Mouse (Mus musculus) liver, embryonic 12.5 days (tissue): ENCODE measurements around the gene Acox1. TPM values are rescaled to one million over a fixed set of nuclear protein-coding genes. Genes with fewer than 3 reads are reported as not detected.

ENCODE experiments used
- ATAC-seq: fragments of 200-750 bp; cut with Nextera tagmentation; 2 replicates; pipeline ENCODE4 v1.8.0; 2017; ENCODE audit warnings: moderate number of reproducible peaks, mild to moderate bottlenecking, moderate library complexity
- H3K27ac ChIP-seq: fragments of 300-500 bp; sonication (generic); 2 replicates; pipeline ENCODE4 v1.5.1; 2016; ENCODE audit warnings: mild to moderate bottlenecking
- H3K27me3 ChIP-seq: fragments of 300-500 bp; sonication (generic); replicated peaks from 2 replicates; pipeline ENCODE4 v1.6.1; 2016; ENCODE audit warnings: mild to moderate bottlenecking, moderate library complexity
- H3K36me3 ChIP-seq: fragments of 300-500 bp; sonication (generic); 2 replicates; pipeline ENCODE4 v1.6.1; 2016; ENCODE audit warnings: mild to moderate bottlenecking, moderate library complexity
- H3K4me1 ChIP-seq: fragments of 300-500 bp; sonication (generic); 2 replicates; pipeline ENCODE4 v1.6.1; 2016
- H3K4me2 ChIP-seq: fragments of 300-500 bp; sonication (generic); 2 replicates; pipeline ENCODE4 v1.6.1; 2016; ENCODE audit warnings: mild to moderate bottlenecking, moderate library complexity
- H3K4me3 ChIP-seq: fragments of 300-500 bp; sonication (generic); 2 replicates; pipeline ENCODE4 v1.5.1; 2016; ENCODE audit warnings: mild to moderate bottlenecking, moderate library complexity
- H3K9ac ChIP-seq: fragments of 300-500 bp; sonication (generic); 2 replicates; pipeline ENCODE4 v1.6.1; 2016; ENCODE audit warnings: mild to moderate bottlenecking, moderate library complexity
- H3K9me3 ChIP-seq: fragments of 300-500 bp; sonication (generic); replicated peaks from 2 replicates; pipeline ENCODE4 v1.6.1; 2016; ENCODE audit warnings: mild to moderate bottlenecking, moderate library complexity
- WGBS: fragments of 180-500 bp; shearing (Covaris S2); methylation state at CpG from one replicate; pipeline ENCODE4 v1.1.7; 2016; ENCODE audit not compliant: insufficient replicate concordance; 5-methylcytosine and 5-hydroxymethylcytosine counted together
- polyA plus RNA-seq: library from polyadenylated mRNA; unstranded; fragments of >200 nt; fragmentation: Nextera tagmentation; extraction: Ambion mirVana; gene quantifications from 2 replicates; pipeline ENCODE4 v1.2.1, GENCODE M21; 2016

Gene Acox1
- polyA plus RNA-seq, 1 experiment from 2014 or later = 15.3 TPM

GRCm38 (mm10) chr11:116161312-116161711 lies 37.5 kb downstream of the Acox1 start:
- H3K36me3 ChIP-seq = peaks cover 49% of the 10 kb centered on the region
- H3K4me1 ChIP-seq = peaks cover 22% of the 10 kb centered on the region
- ATAC-seq = no peak
- no peak overlapping the region for H3K9ac ChIP-seq
- no peaks in the 10 kb centered on the region for H3K9me3 ChIP-seq
- H3K4me3 ChIP-seq = no peak overlapping the region
- H3K27me3 ChIP-seq = no peaks in the 10 kb centered on the region
- H3K27ac ChIP-seq = no peak overlapping the region
- no peak overlapping the region for H3K4me2 ChIP-seq
- 72% methylated on average over 12 of the region's 12 CpGs for WGBS

DNA sequence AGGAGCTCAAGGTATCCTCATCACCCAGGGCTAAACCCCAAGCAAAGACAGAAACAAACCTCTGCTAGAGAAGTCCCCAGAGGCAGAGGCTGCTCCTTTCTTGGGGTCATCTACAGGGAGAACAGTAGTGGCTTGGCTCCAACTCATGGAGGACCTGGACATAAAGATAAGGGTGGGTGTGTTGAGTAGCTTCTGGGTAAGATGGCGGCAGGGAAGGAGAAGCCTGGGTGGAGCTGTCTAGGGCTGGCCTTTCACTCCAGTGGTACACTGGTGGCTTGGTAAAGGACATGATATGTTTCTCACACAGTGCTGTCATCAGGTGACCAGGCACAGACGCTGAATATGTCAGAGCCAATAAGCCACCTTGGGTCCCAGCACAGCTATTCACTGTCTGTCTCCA lies 47.9 kb downstream of the Acox1 start:
- H3K27ac ChIP-seq = peak overlapping the region; percentile 86
- no peak overlapping the region for H3K4me3 ChIP-seq
- H3K9me3 ChIP-seq = no peaks in the 10 kb centered on the region
- H3K9ac ChIP-seq = peak overlapping the region; percentile 27; the same call in 1 of the 2 replicates
- 59% methylated on average over 2 of the region's 2 CpGs for WGBS
- no peaks in the 10 kb centered on the region for H3K27me3 ChIP-seq
- H3K36me3 ChIP-seq = peaks cover 100% of the 10 kb centered on the region
- peaks cover 24% of the 10 kb centered on the region for H3K4me1 ChIP-seq
- peak; percentile 93 for ATAC-seq
- peak overlapping the region; percentile 36 for H3K4me2 ChIP-seq

DNA sequence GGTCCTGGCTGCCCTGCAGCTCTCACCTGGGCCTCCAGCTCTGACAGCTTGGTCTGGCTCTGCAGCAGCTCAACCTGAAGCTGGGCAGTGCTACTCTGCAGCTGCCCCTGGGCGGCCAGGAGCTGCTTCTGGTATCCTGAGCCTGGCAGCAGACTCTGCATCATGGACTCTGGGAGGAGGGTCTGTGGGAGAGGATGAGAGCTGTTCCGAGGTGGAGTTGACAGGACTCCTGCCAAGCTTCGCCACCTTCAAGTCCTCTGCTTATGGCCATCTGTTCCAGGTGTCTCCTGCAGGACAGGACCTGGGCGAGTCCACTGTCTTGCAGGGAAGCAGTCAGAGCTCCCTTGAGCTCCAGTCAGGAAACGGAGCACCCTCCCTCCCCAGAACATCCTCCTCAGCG lies 49.5 kb downstream of the Acox1 start:
- no peaks in the 10 kb centered on the region for H3K9me3 ChIP-seq
- no peak overlapping the region for H3K4me2 ChIP-seq
- H3K27me3 ChIP-seq = no peaks in the 10 kb centered on the region
- H3K9ac ChIP-seq = no peak overlapping the region
- H3K36me3 ChIP-seq = peaks cover 100% of the 10 kb centered on the region
- H3K27ac ChIP-seq = no peak overlapping the region
- 88% methylated on average over 6 of the region's 6 CpGs for WGBS
- H3K4me3 ChIP-seq = no peak overlapping the region
- peaks cover 26% of the 10 kb centered on the region for H3K4me1 ChIP-seq
- no peak for ATAC-seq

DNA sequence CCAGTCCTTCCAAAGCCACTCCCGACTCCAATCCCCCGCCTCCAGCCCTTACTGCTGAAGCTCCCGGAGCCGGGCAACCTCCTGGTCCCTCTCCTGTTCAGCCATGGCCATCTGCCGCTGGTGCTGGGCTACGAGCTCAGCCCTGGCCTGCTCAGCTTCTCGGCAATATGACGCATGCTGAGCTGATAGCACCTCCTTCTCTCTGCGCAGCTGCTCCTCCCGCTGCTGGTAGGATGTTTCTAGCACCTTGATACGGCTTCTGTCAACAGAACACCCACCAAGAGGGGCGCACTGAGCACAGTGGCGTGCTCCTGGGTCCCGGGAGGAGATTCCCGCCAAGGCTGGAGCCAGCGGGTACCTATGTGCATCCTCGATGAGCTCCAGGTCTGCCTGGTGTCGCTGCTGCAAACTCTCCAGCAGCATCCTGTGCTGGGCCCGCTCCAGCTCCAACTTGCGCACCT lies 50.1 kb downstream of the Acox1 start:
- ATAC-seq = no peak
- no peak overlapping the region for H3K27ac ChIP-seq
- no peak overlapping the region for H3K9ac ChIP-seq
- 73% methylated on average over 20 of the region's 20 CpGs for WGBS
- peaks cover 32% of the 10 kb centered on the region for H3K4me1 ChIP-seq
- peaks cover 100% of the 10 kb centered on the region for H3K36me3 ChIP-seq
- H3K4me2 ChIP-seq = no peak overlapping the region
- H3K4me3 ChIP-seq = no peak overlapping the region
- H3K9me3 ChIP-seq = no peaks in the 10 kb centered on the region
- no peaks in the 10 kb centered on the region for H3K27me3 ChIP-seq

DNA sequence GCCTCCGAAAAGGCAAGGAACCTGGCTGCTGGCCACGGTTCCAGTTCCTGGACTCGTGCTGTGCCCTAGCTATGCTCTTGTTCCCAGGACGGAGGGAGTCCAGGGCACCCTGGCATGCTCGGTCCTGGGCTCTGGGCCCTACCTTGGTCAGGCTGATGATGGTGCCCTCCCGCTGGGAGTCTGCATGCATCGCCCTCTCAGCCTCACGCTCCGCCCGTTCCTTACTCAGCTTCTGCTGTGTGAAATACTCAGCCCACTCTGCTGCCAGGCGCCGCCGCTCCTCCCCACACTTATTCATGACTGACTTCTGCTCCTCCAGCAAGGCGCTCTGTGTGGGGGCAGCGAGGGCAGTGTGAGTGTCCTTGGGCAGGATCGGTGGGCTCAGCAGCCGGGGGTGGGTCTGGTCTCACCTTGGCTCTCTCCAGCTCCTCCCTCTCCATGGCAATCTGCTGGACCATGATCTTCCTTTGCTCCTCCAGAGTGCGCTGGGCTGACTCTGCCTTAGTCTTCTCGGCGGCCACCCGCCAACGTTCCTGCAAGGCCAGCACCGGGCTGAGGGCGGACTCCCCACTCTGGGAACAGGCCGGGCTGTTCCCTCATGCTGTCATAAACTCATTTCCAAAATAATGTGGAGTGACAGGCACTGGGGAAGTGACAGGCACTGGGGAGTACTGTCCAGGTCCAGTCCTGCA lies 52.4 kb downstream of the Acox1 start:
- no peak for ATAC-seq

DNA sequence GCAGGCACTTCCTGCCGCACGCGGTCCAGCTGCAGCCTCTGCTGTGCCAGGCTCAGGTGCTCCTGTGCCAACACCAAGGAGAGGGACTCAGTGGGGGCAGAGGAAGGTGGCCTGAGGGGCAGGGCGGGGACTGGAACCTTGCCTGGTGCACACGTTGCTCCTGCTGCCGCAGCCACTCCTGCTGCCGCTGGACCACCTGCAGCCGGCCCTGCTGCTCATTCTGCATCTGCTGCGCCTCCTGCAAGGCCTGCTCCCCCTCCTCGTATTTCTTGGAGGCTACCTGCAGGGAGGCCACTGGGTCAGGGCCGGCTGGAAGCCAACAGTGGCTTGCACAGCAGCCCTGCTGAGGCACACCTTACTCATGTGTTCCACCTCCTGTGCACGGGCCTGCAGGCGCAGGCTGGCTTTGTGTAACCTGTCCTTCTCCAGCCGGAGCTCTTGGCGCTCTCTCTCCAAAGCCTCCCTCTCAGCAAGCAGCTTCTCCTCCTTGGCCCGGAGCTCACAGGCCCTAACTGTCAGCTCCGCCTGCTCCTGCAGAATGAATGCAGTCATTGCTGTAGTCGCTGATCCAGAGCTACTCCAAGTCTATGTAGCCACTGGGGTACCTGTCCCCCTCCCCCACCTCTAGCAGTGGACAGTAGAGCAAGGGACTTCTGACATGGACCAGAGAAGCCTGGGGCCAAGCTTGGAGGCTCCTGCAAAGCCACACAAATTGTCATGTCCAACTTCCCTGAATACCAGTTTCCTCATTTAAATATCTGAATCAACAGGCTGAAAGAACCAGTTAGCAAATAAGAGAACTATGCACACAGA lies 53.2 kb downstream of the Acox1 start:
- H3K9ac ChIP-seq = no peak overlapping the region
- ATAC-seq = no peak
- H3K27me3 ChIP-seq = no peaks in the 10 kb centered on the region
- H3K4me2 ChIP-seq = no peak overlapping the region
- no peaks in the 10 kb centered on the region for H3K9me3 ChIP-seq
- peaks cover 40% of the 10 kb centered on the region for H3K4me1 ChIP-seq
- H3K27ac ChIP-seq = 0 out of 2 replicates have a peak overlapping the region, but pooled peaks have one; percentile 6
- WGBS = 85% methylated on average over 18 of the region's 18 CpGs
- H3K36me3 ChIP-seq = peaks cover 78% of the 10 kb centered on the region
- no peak overlapping the region for H3K4me3 ChIP-seq

More for the DNA sequence above, 52.4 kb downstream of the Acox1 start:
- WGBS = 83% methylated on average over 25 of the region's 25 CpGs
- Histone ChIP-seq H3K9ac (no peak overlapping the region), H3K4me3 (no peak overlapping the region), H3K9me3 (no peaks in the 10 kb centered on the region), H3K36me3 (peaks cover 86% of the 10 kb centered on the region), H3K27me3 (no peaks in the 10 kb centered on the region), H3K4me2 (no peak overlapping the region), H3K4me1 (peaks cover 48% of the 10 kb centered on the region), H3K27ac (no peak overlapping the region; the same call in 1 of the 2 replicates)

- no peak overlapping the region for H3K4me3 ChIP-seq
- H3K36me3 ChIP-seq = peaks cover 56% of the 10 kb centered on the region
- peak overlapping the region; percentile 83 for H3K27ac ChIP-seq
- H3K9me3 ChIP-seq = no peaks in the 10 kb centered on the region
- ATAC-seq = peak; percentile 40
- H3K4me1 ChIP-seq = peaks cover 42% of the 10 kb centered on the region
- peak overlapping the region; percentile 45; the same call in 1 of the 2 replicates for H3K9ac ChIP-seq
- 63% methylated on average over 3 of the region's 3 CpGs for WGBS
- H3K4me2 ChIP-seq = peak overlapping the region; percentile 41
- no peaks in the 10 kb centered on the region for H3K27me3 ChIP-seq
These were observed 55.4 kb downstream of the Acox1 start for GRCm38 (mm10) chr11:116143468-116143867.

DNA sequence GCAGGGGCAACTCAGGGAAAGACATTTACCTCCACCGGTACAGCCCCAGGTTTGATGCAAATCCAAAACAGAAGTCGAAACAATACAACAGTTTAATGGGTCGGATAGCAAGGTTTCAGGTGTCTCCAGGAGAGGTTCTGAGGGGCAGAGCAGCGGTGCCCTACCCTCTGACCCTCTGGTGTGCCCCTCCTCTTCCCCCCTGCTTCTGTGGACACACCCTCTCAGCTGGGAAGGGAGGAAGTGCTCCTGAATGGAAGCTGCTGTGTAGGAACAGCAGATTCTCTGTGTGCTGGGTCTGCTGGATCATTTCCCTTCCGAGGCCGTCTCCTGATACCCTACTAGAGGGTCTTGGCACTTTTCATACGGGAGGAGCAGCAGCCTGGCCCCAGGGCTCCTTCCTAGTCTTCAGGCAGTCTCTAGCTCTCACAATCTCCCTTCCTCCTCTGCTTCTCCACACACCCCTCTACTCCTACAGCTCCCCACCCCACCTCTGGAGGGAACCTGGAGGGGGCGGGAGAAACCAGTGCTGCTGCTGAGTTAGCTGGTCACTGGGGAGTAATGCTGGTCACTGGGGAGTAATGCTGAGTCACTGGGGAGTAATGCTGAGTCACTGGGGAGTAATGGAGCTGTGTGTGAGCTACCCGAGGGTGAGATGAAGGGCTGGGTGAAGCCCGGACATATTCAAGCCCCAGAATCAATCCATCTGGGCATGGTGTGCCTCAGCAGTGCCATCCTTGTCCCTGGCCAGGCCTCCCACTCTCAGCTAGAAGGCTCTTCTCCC lies 56.4 kb downstream of the Acox1 start:
- 57% methylated on average over 10 of the region's 10 CpGs for WGBS
- peak; percentile 65 for ATAC-seq
- H3K9ac ChIP-seq = peak overlapping the region; percentile 45
- peak overlapping the region; percentile 83 for H3K27ac ChIP-seq
- H3K27me3 ChIP-seq = no peaks in the 10 kb centered on the region
- H3K36me3 ChIP-seq = peaks cover 45% of the 10 kb centered on the region
- H3K9me3 ChIP-seq = no peaks in the 10 kb centered on the region
- peak overlapping the region; percentile 41 for H3K4me2 ChIP-seq
- no peak overlapping the region for H3K4me3 ChIP-seq
- H3K4me1 ChIP-seq = peaks cover 50% of the 10 kb centered on the region

- H3K36me3 ChIP-seq = peaks cover 44% of the 10 kb centered on the region
- no peaks in the 10 kb centered on the region for H3K9me3 ChIP-seq
- peak within 1 kb of the TSS; percentile 76 for H3K27ac ChIP-seq
- ATAC-seq = peak; percentile 90
- WGBS = 2% methylated on average over 60 of the region's 60 CpGs
- H3K4me2 ChIP-seq = peak within 1 kb of the TSS; percentile 83
- peak within 1 kb of the TSS; percentile 89 for H3K4me3 ChIP-seq
- peak within 1 kb of the TSS; percentile 87 for H3K9ac ChIP-seq
- peaks cover 53% of the 10 kb centered on the region for H3K4me1 ChIP-seq
- no peaks in the 10 kb centered on the region for H3K27me3 ChIP-seq
These were observed 60.2 kb downstream of the Acox1 start, which contains the start of gene Mrpl38 for GRCm38 (mm10) chr11:116138468-116139138. Mrpl38 (minus strand) TSS chr11:116138868.

DNA sequence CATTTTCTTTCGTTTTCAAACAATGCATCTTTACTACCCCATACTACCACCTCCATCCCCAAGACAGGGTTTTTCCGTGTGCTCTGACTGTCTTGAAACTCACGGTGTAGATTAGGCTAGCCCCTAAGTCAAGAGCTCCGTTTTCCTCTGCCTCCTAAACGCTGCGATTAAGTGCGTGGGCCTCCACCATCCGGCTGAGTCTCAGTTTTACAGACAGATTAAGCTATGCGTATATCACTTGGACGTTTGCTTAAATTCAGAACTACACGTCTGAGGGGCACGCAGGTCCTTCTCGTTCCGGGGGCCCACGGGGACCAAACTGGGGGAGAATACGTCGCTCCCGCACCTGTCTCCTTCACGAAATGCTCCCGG lies 60.8 kb downstream of the Acox1 start:
- H3K9me3 ChIP-seq = no peaks in the 10 kb centered on the region
- H3K4me2 ChIP-seq = peak overlapping the region; percentile 83
- ATAC-seq = no peak
- peak overlapping the region; percentile 89 for H3K4me3 ChIP-seq
- WGBS = 1% methylated on average over 20 of the region's 20 CpGs
- peak overlapping the region; percentile 87 for H3K9ac ChIP-seq
- peak overlapping the region; percentile 76 for H3K27ac ChIP-seq
- H3K27me3 ChIP-seq = no peaks in the 10 kb centered on the region
- H3K36me3 ChIP-seq = peaks cover 40% of the 10 kb centered on the region
- H3K4me1 ChIP-seq = peaks cover 48% of the 10 kb centered on the region

DNA sequence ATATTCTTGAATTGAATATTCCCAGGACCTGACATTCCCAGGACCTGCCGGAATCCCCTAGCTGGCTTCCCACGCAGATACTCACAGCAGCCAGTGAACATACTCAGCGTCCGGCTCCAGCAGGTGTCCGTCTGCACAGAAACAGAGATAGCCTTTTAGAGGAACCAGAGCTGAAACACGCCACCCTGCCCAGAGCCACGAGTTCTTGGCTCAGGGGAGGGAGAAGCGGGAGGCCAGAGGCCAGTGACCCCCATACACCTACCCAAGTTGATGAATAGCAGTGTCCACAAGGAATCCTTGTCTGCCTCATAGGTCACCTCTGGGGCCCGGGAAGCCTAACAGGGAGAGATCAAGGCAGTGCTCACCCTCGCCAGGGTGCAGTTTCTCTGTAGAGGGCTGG lies 64.7 kb downstream of the Acox1 start:
- Histone ChIP-seq H3K27ac (no peak overlapping the region), H3K4me2 (no peak overlapping the region), H3K27me3 (no peaks in the 10 kb centered on the region), H3K9ac (no peak overlapping the region), H3K9me3 (no peaks in the 10 kb centered on the region), H3K36me3 (peaks cover 55% of the 10 kb centered on the region), H3K4me1 (peaks cover 47% of the 10 kb centered on the region), H3K4me3 (no peak overlapping the region)
- 83% methylated on average over 10 of the region's 10 CpGs for WGBS
- no peak for ATAC-seq
